21 mouse cellular contexts compared by ENCODE assay signal in the genomic region with DNA sequence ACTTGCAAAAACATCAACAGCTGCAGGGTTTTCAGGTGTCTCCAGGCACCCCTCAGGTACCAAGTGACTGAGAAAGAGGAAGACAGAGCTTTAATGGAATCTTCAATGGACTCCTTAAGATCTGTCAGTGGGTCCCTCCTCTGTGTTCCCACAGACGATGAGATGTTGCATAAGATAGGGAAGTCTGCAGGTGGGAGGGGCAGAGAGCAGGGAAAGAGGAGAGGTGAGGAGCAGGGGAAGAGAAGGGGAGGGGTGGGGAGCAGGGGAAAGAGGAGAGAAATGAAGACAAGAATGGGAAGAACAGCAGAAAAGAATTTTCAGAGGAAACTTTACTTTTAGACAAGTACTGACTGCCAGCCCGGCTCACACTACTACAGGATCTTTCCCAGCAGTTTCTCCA. TPM values are rescaled to one million over a fixed set of nuclear protein-coding genes. Genes with fewer than 3 reads are reported as not detected.
A peak's percentile ranks its signal among the peaks of the same experiment; 100 is the strongest.
DNase-seq lines count a peak whose midpoint lies in the region; ATAC-seq and TF ChIP-seq lines count a peak whose summit lies in the region.
"Had no signal": no experiment of that assay in that cellular context is flagged by ENCODE, and none has a peak within 500 bp of the region (broad histone marks: within the 10 kb centered on the region; RNA-seq: fewer than 3 reads in every experiment).

No protein-coding gene starts in this region.

- peak; percentile 50 for DNase-seq in cerebellum, adult 9-10 months
- no peak for DNase-seq in cerebellum, postnatal 4 days (ENCODE audit: low spot score in 2 of 2)
- no peak for DNase-seq in heart, adult 2 months
- no peak for DNase-seq in midbrain, embryonic 11.5 days (ENCODE audit: low spot score, missing footprints)
- DNase-seq: adrenal gland, adult 2 months; adrenal gland, postnatal 25 days; embryo, embryonic 11 days; heart, postnatal 10 days; heart, postnatal 4 days; kidney, adult 18-20 months had no signal

- no peak overlapping the region for H3K9ac ChIP-seq in heart, adult 2 months (ENCODE audit: low read depth, low read length)
- H3K9ac ChIP-seq in heart, embryonic 12.5 days = no peak overlapping the region
- H3K9ac ChIP-seq in midbrain, embryonic 15.5 days = no peak overlapping the region
- H3K9ac ChIP-seq in midbrain, embryonic 11.5 days (ENCODE audit: low read length) = no peak overlapping the region
- H3K9ac ChIP-seq: embryonic facial prominence, embryonic 15.5 days; hindbrain, embryonic 12.5 days had no signal

- peak overlapping the region; percentile 87 for H3K27ac ChIP-seq in heart, adult 2 months
- no peak overlapping the region for H3K27ac ChIP-seq in heart, embryonic 12.5 days (ENCODE audit: poor library complexity, severe bottlenecking)
- H3K27ac ChIP-seq in midbrain, embryonic 15.5 days = no peak overlapping the region
- H3K27ac ChIP-seq in midbrain, embryonic 11.5 days (ENCODE audit: low read depth, low read length) = no peak overlapping the region
- H3K27ac ChIP-seq: embryonic facial prominence, embryonic 15.5 days; forebrain, embryonic 10.5 days; hindbrain, embryonic 12.5 days had no signal

- no peak for TF ChIP-seq CTCF in heart, adult 2 months (IDR thresholded peaks at IDR 0.05)

- peaks cover 6% of the 10 kb centered on the region for H3K4me1 ChIP-seq in heart, adult 2 months (ENCODE audit: control insufficient read depth, insufficient read depth, low read length)
- peaks cover 9% of the 10 kb centered on the region; the same call in 1 of the 2 replicates for H3K4me1 ChIP-seq in heart, embryonic 12.5 days (replicated peaks)
- H3K4me1 ChIP-seq in midbrain, embryonic 15.5 days = peaks cover 29% of the 10 kb centered on the region
- peaks cover 11% of the 10 kb centered on the region for H3K4me1 ChIP-seq in midbrain, embryonic 11.5 days (ENCODE audit: control insufficient read depth, insufficient read depth, low read length)
- H3K4me1 ChIP-seq: embryonic facial prominence, embryonic 15.5 days had no signal

- H3K36me3 ChIP-seq in heart, adult 2 months (ENCODE audit: control insufficient read depth, insufficient read depth, low read length) = peaks cover 4% of the 10 kb centered on the region
- no peaks in the 10 kb centered on the region for H3K36me3 ChIP-seq in heart, embryonic 12.5 days
- H3K36me3 ChIP-seq in midbrain, embryonic 15.5 days (replicated peaks) = no peaks in the 10 kb centered on the region
- H3K36me3 ChIP-seq in midbrain, embryonic 11.5 days (ENCODE audit: control insufficient read depth, insufficient read depth, low read length) = no peaks in the 10 kb centered on the region
- H3K36me3 ChIP-seq: embryonic facial prominence, embryonic 15.5 days; forebrain, embryonic 10.5 days; hindbrain, embryonic 12.5 days had no signal

- H3K27me3 ChIP-seq in heart, adult 2 months (ENCODE audit: control insufficient read depth, insufficient read depth, low read length) = no peaks in the 10 kb centered on the region
- no peaks in the 10 kb centered on the region for H3K27me3 ChIP-seq in heart, embryonic 12.5 days (replicated peaks)
- H3K27me3 ChIP-seq in midbrain, embryonic 15.5 days (replicated peaks) = no peaks in the 10 kb centered on the region
- H3K27me3 ChIP-seq in midbrain, embryonic 11.5 days (ENCODE audit: control insufficient read depth, insufficient read depth, low read length) = no peaks in the 10 kb centered on the region
- H3K27me3 ChIP-seq: CH12.LX; embryonic facial prominence, embryonic 15.5 days; hindbrain, embryonic 12.5 days; Patski had no signal

- no peak for ATAC-seq in heart, embryonic 12.5 days (ENCODE audit: insufficient number of reproducible peaks, low FRiP score)
- 0 out of 2 replicates have a peak, but pooled peaks have one; percentile 8 for ATAC-seq in midbrain, embryonic 15.5 days (replicated peaks)
- ATAC-seq in midbrain, embryonic 11.5 days (ENCODE audit: low FRiP score) = no peak
- ATAC-seq: forebrain, embryonic 14.5 days; hindbrain, embryonic 16.5 days; inflammation-experienced regulatory T-cells, adult 6 months had no signal

- no peak for TF ChIP-seq POLR2A in heart, adult 2 months (IDR thresholded peaks at IDR 0.05; ENCODE audit: insufficient read depth, low read depth, low read length)

- peaks cover 4% of the 10 kb centered on the region for H3K79me2 ChIP-seq in heart, adult 2 months (replicated peaks; ENCODE audit: control insufficient read depth, insufficient read depth, low read length)

- H3K9me3 ChIP-seq in heart, embryonic 12.5 days (replicated peaks) = no peaks in the 10 kb centered on the region
- no peaks in the 10 kb centered on the region for H3K9me3 ChIP-seq in midbrain, embryonic 15.5 days
- H3K9me3 ChIP-seq in midbrain, embryonic 11.5 days (ENCODE audit: control insufficient read depth, low read length) = no peaks in the 10 kb centered on the region
- H3K9me3 ChIP-seq: embryonic facial prominence, embryonic 15.5 days; forebrain, embryonic 10.5 days; hindbrain, embryonic 12.5 days had no signal

- H3K4me2 ChIP-seq in heart, embryonic 12.5 days = no peak overlapping the region
- H3K4me2 ChIP-seq in midbrain, embryonic 15.5 days = no peak overlapping the region
- H3K4me2 ChIP-seq in midbrain, embryonic 11.5 days = no peak overlapping the region
- H3K4me2 ChIP-seq: embryonic facial prominence, embryonic 15.5 days; hindbrain, embryonic 12.5 days had no signal

- no peak overlapping the region for H3K4me3 ChIP-seq in heart, adult 2 months
- no peak overlapping the region for H3K4me3 ChIP-seq in heart, embryonic 12.5 days
- no peak overlapping the region for H3K4me3 ChIP-seq in midbrain, embryonic 15.5 days
- no peak overlapping the region for H3K4me3 ChIP-seq in midbrain, embryonic 11.5 days (ENCODE audit: low read depth, low read length)
- H3K4me3 ChIP-seq: embryonic facial prominence, embryonic 15.5 days; erythroblast, embryonic 14.5 days; forebrain, embryonic 10.5 days; hindbrain, embryonic 12.5 days had no signal

- intact Hi-C loops in heart, adult 2 months (cut with DNase I) = no loop called here

- no peak for TF ChIP-seq EP300 in heart, adult 2 months (IDR thresholded peaks at IDR 0.05; ENCODE audit: insufficient read depth, low read depth, low read length)

- 47% methylated on average over 2 of the region's 2 CpGs for WGBS in heart, adult 2 months
- WGBS in heart, embryonic 12.5 days = 40% methylated on average over 2 of the region's 2 CpGs
- WGBS in midbrain, embryonic 15.5 days = 41% methylated on average over 2 of the region's 2 CpGs
- 61% methylated on average over 2 of the region's 2 CpGs for WGBS in midbrain, embryonic 11.5 days

RNA-seq across cellular contexts. Expression of gene Cpe, which starts 28.5 kb away (rescaled TPM):
- total RNA-seq in heart, adult 2 months (2021) = 100 to 1,000 TPM; 241 to 256 TPM
- 112 and 149 TPM in 2 replicates for polyA plus RNA-seq in heart, adult 2 months (2012; rRNA removed)
- 194 and 198 TPM in 2 replicates for polyA plus RNA-seq in heart, embryonic 12.5 days (2016; fragmentation: Nextera tagmentation; extraction: Ambion mirVana)
- 862 and 895 TPM in 2 replicates for polyA plus RNA-seq in midbrain, embryonic 15.5 days (2015; fragmentation: Nextera tagmentation; extraction: Ambion mirVana)
- polyA plus RNA-seq in midbrain, embryonic 11.5 days (2014; fragmentation: Nextera tagmentation; extraction: Ambion mirVana) = 356 and 390 TPM in 2 replicates
- polyA plus RNA-seq: erythroblast, embryonic 14.5 days had no signal
